Comparison of ENCODE assay signal across 8 mouse cellular contexts in genomic region chr12:8922369-8923124, GRCm38 (mm10). TPM values are rescaled to one million over a fixed set of nuclear protein-coding genes. Genes with fewer than 3 reads are reported as not detected.
DNase-seq lines count a peak whose midpoint lies in the region; ATAC-seq and TF ChIP-seq lines count a peak whose summit lies in the region.

No protein-coding gene starts in this region.

- H3K4me2 ChIP-seq in hindbrain, embryonic 13.5 days, result peak overlapping the region; percentile 82
- H3K4me2 ChIP-seq in lung, embryonic 16.5 days (ENCODE audit: low read depth, low read length), result peak overlapping the region; percentile 85

- peaks cover 2% of the 10 kb centered on the region for H3K36me3 ChIP-seq in kidney, adult 2 months (ENCODE audit: control insufficient read depth, insufficient read depth, low read length)
- peaks cover 4% of the 10 kb centered on the region; the same call in 1 of the 2 replicates for H3K36me3 ChIP-seq in hindbrain, embryonic 13.5 days
- no peaks in the 10 kb centered on the region for H3K36me3 ChIP-seq in lung, embryonic 16.5 days (ENCODE audit: control insufficient read depth, insufficient read depth, low read length)

- intact Hi-C loops in left cerebral cortex, postnatal 4 days (cut with DNase I), result loop anchor here (2.0 kb wide), 1 partner anchor 152 kb away; the partner anchor contains the start of gene Sdc1

- no peaks in the 10 kb centered on the region for H3K27me3 ChIP-seq in kidney, adult 2 months (replicated peaks; ENCODE audit: control insufficient read depth, insufficient read depth, low read length)
- no peaks in the 10 kb centered on the region for H3K27me3 ChIP-seq in hindbrain, embryonic 13.5 days
- no peaks in the 10 kb centered on the region for H3K27me3 ChIP-seq in lung, embryonic 16.5 days (ENCODE audit: control insufficient read depth, insufficient read depth, low read depth, low read length)

- H3K27ac ChIP-seq in kidney, adult 2 months (ENCODE audit: insufficient read depth, low read depth, low read length), result peak overlapping the region; percentile 96
- peak overlapping the region; percentile 97 for H3K27ac ChIP-seq in bone marrow, adult 2 months (ENCODE audit: control insufficient read depth, insufficient read depth, low read depth, low read length, poor library complexity)
- H3K27ac ChIP-seq in hindbrain, embryonic 13.5 days, result peak overlapping the region; percentile 97
- H3K27ac ChIP-seq in lung, embryonic 16.5 days (ENCODE audit: low read length), result peak overlapping the region; percentile 99

- no peaks in the 10 kb centered on the region for H3K9me3 ChIP-seq in hindbrain, embryonic 13.5 days
- H3K9me3 ChIP-seq in lung, embryonic 16.5 days (ENCODE audit: control insufficient read depth, low read length), result no peaks in the 10 kb centered on the region

- peaks cover 12% of the 10 kb centered on the region; the same call in 1 of the 2 replicates for H3K4me1 ChIP-seq in kidney, adult 2 months (ENCODE audit: control insufficient read depth, insufficient read depth, low read length)
- no peaks in the 10 kb centered on the region for H3K4me1 ChIP-seq in bone marrow, adult 2 months (ENCODE audit: control insufficient read depth, insufficient read depth, low read length)
- H3K4me1 ChIP-seq in hindbrain, embryonic 13.5 days (replicated peaks), result peaks cover 30% of the 10 kb centered on the region
- H3K4me1 ChIP-seq in lung, embryonic 16.5 days (replicated peaks; ENCODE audit: control insufficient read depth, insufficient read depth, low read length), result peaks cover 18% of the 10 kb centered on the region

- no peak for ATAC-seq in hindbrain, embryonic 13.5 days (ENCODE audit: low FRiP score)
- no peak for ATAC-seq in lung, embryonic 16.5 days (ENCODE audit: low read depth)
- no peak; the same call in 1 of the 2 replicates for ATAC-seq in monocyte, adult 5-6 weeks (replicated peaks; ENCODE audit: insufficient number of reproducible peaks, low FRiP score, low TSS enrichment, poor library complexity, severe bottlenecking)

- H3K4me3 ChIP-seq in kidney, adult 2 months (ENCODE audit: insufficient read depth, low read depth, low read length), result peak overlapping the region; percentile 82
- H3K4me3 ChIP-seq in bone marrow, adult 2 months (replicated peaks; ENCODE audit: control insufficient read depth, low read depth, low read length), result peak overlapping the region; percentile 75
- H3K4me3 ChIP-seq in hindbrain, embryonic 13.5 days, result peak overlapping the region; percentile 75
- H3K4me3 ChIP-seq in lung, embryonic 16.5 days (ENCODE audit: low read length), result peak overlapping the region; percentile 87

- WGBS in kidney, adult 2 months, result under 1% methylated on average over 30 of the region's 30 CpGs
- WGBS in bone marrow, adult 2 months, result under 1% methylated on average over 30 of the region's 30 CpGs
- WGBS in hindbrain, embryonic 13.5 days, result 4% methylated on average over 30 of the region's 30 CpGs
- 2% methylated on average over 30 of the region's 30 CpGs for WGBS in lung, embryonic 16.5 days

- peak overlapping the region; percentile 90 for H3K9ac ChIP-seq in hindbrain, embryonic 13.5 days
- peak overlapping the region; percentile 95 for H3K9ac ChIP-seq in lung, embryonic 16.5 days (ENCODE audit: low read length)

- no peak for TF ChIP-seq CTCF in kidney, adult 2 months (conservative IDR thresholded peaks at IDR 0.05; ENCODE audit: insufficient read depth, insufficient read length, low read depth, low read length)
- no peak for TF ChIP-seq CTCF in bone marrow, adult 2 months (IDR thresholded peaks at IDR 0.05; ENCODE audit: control insufficient read depth, insufficient read depth, low read length)

- DNase-seq in kidney, adult 2 months, result peak; percentile 70
- DNase-seq in kidney, postnatal 4 days, result no peak
- no peak for DNase-seq in adrenal gland, postnatal 36 days
- no peak for DNase-seq in left cerebral cortex, postnatal 4 days

- no peak for TF ChIP-seq POLR2A in kidney, adult 2 months (IDR thresholded peaks at IDR 0.05; ENCODE audit: low read depth, low read length)
- TF ChIP-seq POLR2A in bone marrow, adult 2 months (IDR thresholded peaks at IDR 0.05; ENCODE audit: borderline replicate concordance, control insufficient read depth, low read depth, low read length), result no peak

RNA-seq across cellular contexts. Expression of gene Laptm4a, which starts 1.1 kb away (rescaled TPM):
- polyA plus RNA-seq in kidney, adult 2 months (2012; rRNA removed), result 256 and 291 TPM in 2 replicates
- polyA plus RNA-seq in bone marrow, adult 2 months (2011; ENCODE audit: insufficient read depth, insufficient read length, low replicate concordance, missing spikeins), result 67.6 and 132 TPM in 2 replicates
- polyA plus RNA-seq in hindbrain, embryonic 13.5 days (2015; fragmentation: Nextera tagmentation; extraction: Ambion mirVana), result 229 and 244 TPM in 2 replicates
- polyA plus RNA-seq in lung, embryonic 16.5 days (2015; fragmentation: Nextera tagmentation; extraction: Ambion mirVana), result 334 and 336 TPM in 2 replicates
- 100 to 1,000 TPM; 580 to 600 TPM for total RNA-seq in adrenal gland, postnatal 36 days (2021)
- 100 to 1,000 TPM; 186 to 191 TPM for total RNA-seq in left cerebral cortex, postnatal 4 days (2021)
- total RNA-seq in monocyte, adult 5-6 weeks (2017), result 314 to 883 TPM (median 672 TPM) in 3 replicates

RNA-seq across cellular contexts. Expression of gene Matn3, which starts 25.2 kb away (rescaled TPM):
- not detected in 2 replicates for polyA plus RNA-seq in kidney, adult 2 months (2012; rRNA removed)
- polyA plus RNA-seq in bone marrow, adult 2 months (2011; ENCODE audit: insufficient read depth, insufficient read length, low replicate concordance, missing spikeins), result 0.67 TPM in 1 of 2 replicates, not detected in the other
- 0.22 and 0.71 TPM in 2 replicates for polyA plus RNA-seq in hindbrain, embryonic 13.5 days (2015; fragmentation: Nextera tagmentation; extraction: Ambion mirVana)
- polyA plus RNA-seq in lung, embryonic 16.5 days (2015; fragmentation: Nextera tagmentation; extraction: Ambion mirVana), result 3.3 and 3.7 TPM in 2 replicates
- not detected for total RNA-seq in adrenal gland, postnatal 36 days (2021)
- under 1 TPM; 0.14 to 0.20 TPM for total RNA-seq in left cerebral cortex, postnatal 4 days (2021)
- total RNA-seq in monocyte, adult 5-6 weeks (2017), result not detected in 3 replicates

RNA-seq across cellular contexts. Expression of gene Wdr35, which starts 51.1 kb away (rescaled TPM):
- 5.3 and 6.0 TPM in 2 replicates for polyA plus RNA-seq in kidney, adult 2 months (2012; rRNA removed)
- 1.3 and 7.5 TPM in 2 replicates for polyA plus RNA-seq in bone marrow, adult 2 months (2011; ENCODE audit: insufficient read depth, insufficient read length, low replicate concordance, missing spikeins)
- 19.4 and 20.5 TPM in 2 replicates for polyA plus RNA-seq in hindbrain, embryonic 13.5 days (2015; fragmentation: Nextera tagmentation; extraction: Ambion mirVana)
- 21.5 and 22.1 TPM in 2 replicates for polyA plus RNA-seq in lung, embryonic 16.5 days (2015; fragmentation: Nextera tagmentation; extraction: Ambion mirVana)
- total RNA-seq in adrenal gland, postnatal 36 days (2021), result 10 to 100 TPM; 15.4 to 16.5 TPM
- total RNA-seq in left cerebral cortex, postnatal 4 days (2021), result 10 to 100 TPM; 35.1 to 39.3 TPM
- 0.67 to 1.3 TPM (median 1.2 TPM) in 3 replicates for total RNA-seq in monocyte, adult 5-6 weeks (2017)
